Mouse (Mus musculus) adrenal gland, adult (tissue): Measurements from ENCODE around the gene Cpsf6.
A peak's percentile ranks its signal among the peaks of the same experiment; 100 is the strongest.

Experiments
- DNase-seq, 2 experiments: peaks; one replicate each; pipeline ENCODE4 v3.0.0; 2022 to 2023; ENCODE audit warnings: low spot score in 1 of 2; ENCODE audit not compliant: inconsistent age in 2 of 2

The Cpsf6 gene

GRCm38 (mm10) chr10:117379908-117380307 lies at the start of gene Cpsf6:
Gene Cpsf6 (minus strand): TSS chr10:117380015.
- DNase-seq: no peak

DNA sequence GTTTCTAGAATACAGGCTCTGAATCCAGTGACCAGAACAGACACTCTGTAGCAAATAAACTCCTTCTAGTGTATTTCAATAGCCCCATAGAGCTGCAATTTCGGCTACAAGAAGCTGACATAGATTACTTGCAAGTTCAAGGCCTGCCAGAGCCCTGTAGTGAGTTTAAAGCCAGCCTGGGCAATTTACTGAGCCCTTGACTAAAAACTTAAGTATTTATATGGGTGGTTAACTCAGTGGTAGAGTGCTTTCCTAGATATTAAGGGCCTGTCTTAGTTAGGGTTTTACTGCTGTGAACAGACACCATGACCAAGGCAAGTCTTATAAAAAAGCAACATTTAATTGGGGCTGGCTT lies 46.8 kb upstream of the Cpsf6 start:
- DNase-seq: no peak

DNA sequence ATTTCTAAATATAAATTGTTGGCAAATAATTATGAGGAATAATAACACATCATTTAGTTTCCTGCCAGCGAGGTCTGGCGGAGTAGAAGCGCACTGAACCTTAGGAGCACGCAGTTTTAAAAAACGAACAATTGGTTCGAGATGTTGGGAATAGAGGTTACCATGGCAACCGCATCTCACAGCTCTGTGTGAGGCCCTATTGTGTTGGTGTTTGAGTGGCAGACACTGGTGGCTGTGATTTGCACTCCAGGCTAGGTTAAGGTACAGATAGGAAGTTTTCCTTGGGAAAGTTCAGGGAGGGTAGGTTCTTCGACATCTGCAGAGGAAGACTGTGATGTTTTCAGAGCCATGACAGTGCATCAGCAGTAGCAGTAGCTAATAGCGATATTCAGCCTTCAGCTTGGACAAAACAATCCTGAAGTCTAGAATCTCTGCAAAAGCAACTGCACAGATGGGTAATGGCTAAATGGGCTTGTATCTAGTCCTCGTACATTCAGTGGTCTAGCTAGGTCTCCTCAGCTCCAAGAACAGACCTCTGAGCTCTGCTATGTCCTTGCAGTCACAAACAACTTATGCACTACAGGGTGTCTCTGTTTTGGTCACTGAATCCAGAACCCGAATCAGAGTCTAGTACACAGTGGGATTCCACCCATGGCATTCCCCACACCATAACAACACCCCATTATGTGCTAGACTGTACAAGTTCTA lies 46.2 kb upstream of the Cpsf6 start:
- no peak for DNase-seq

DNA sequence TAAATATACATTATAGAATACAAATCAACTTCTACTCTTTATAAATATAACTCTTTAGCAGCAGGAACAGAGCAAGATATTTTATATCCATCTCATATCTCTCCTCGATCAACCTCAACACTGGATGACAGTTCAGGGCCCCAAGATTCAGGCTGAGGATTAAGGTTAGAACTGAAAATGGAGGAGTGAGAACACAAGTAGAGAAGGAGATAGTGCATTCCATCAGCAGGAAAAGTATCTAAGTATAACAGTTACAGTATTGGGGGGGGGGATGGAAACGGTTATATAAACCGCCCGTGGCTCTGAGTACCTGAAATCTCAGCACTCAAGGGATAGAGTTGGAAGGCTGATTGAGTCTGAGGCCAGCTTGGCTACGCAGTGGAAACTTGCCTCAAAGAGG lies 45.2 kb upstream of the Cpsf6 start:
- DNase-seq: no peak

DNA sequence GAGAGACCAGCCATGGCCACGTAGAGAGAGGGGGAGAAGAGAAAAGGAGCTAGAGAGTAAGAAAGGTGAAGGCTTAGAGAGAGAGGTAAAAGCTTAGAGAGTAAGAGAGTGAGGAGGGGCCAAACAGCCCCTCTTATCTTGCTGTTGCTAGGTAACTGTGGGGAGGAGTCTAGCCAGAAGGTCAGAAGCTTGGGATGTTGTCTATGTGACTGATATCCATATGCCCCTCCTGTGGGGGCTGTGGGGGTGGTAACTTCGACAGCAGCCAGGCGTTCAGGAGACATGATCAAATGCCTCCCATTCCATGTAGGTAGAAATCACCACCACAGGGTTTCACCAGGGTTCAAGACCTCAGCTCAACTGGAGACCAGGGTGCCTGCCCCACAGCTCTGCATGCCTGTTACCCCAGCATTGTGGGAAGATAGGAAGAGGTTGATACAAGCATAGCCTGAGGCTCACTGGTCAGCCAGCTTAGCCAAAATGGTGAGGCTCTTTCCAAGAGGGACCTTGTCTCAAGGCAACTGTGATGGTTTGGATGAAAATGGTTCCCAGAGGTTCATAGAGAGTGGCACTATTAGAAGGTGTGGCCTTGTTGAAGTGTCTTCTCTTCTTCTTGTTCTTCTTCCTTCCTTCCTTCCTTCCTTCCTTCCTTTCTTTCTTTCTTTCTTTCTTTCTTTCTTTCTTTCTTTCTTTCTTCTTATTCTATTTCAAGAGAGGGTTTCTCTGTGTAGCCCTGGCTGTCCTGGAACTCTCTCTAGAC lies 44.5 kb upstream of the Cpsf6 start:
- DNase-seq: no peak

- DNase-seq: no peak
Observed at GRCm38 (mm10) chr10:117423025-117424002, 43.5 kb upstream of the Cpsf6 start.

DNA sequence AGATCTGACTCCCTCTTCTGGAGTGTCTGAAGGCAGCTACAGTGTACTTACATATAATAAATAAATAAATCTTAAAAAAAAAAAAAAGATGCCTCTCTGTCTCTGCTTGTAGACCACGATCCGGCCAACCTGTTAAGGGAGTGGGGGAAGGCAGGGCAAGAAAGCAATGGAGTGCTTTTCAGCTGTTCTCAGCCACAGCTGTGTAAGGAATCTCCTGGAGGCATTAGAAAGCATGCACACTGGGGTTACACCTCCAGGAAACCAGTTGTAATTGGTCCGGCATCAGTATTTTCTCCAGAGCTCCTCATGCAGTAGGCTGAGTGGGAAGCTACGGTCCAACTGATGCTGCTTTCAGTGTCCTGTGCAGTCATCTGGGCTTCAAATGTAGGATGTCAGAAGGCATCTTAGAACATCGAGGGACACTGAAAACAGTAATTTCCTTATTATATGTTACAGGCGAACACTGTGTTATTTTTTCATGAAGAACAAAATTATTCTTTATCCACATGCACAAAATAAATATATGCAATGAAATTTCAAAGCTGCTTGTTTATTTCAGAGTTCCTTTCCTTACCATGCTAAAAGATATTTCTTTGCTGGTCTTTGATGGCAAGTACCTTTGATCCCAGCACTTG lies 42.5 kb upstream of the Cpsf6 start:
- no peak for DNase-seq

DNA sequence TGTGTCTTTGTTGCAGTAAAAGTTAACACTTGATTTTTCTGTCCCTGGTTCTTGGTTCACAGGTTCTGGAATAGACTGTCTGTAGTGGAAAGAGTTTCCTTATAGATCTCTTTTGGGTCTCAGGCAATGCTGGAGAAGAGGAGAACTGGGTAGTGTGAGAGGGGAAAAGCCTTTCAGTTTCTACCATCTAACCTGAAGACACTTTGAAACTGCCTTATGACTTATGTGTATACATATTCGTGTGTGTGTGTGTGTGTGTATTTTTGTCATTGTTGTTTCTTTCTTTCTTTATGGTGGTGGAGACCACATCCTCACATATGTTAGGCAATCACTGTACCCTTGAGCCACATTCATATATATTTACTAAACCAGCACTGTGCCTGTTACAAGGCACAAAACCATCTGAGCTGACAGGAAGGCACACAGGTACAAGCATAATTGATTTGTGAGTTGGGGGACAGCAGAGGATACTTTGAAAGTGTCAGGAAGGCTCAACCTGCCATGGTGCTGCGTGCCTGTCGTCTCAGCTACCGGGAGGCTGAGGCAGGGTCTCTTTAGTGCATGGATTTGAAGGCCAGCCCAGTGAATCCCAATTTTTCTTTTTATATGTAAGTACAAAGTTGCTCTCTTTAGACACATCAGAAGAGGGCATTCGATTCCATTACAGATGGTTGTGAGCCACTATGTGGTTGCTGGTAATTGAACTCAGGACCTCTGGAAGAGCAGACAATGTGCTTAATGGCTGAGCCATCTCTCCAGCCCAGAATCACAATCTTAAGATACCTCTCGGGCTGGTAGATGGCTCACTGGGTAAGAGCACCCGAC lies 41.7 kb upstream of the Cpsf6 start:
- no peak for DNase-seq

DNA sequence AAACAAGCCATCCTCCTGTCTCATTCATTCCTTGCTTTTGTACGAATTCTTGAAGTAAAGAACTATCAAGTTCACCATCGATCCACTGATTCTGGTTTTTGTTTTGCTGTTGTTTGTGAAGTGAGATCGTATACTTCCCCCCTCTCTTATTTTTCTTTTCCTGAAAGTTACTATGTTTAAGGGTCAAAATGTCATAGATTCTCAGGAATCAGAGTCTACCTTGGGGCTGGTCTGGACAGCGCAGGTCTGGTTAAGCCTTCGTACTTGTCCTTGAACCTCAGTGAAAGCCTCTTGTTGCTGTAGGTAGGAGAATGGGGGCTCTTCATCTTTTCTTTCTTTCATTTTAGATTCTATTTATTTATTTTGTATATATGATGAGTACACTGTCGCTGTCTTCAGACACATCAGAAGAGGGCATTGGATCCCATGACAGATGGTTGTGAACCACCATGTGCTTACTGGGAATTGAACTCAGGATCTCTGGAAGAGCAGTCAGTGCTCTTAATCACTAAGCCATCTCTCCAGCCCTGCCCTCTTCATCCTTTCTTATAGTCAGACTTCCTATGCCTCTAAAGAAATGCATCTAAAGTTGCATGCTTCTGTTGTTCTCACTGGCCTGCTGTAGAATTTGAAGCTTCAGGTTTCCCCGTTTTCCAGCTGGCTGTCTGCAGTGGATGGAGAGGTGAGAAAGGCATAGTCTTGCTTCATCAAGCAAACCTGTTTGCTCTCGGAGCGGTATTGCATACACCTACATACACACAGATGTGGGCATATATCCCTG lies 40.9 kb upstream of the Cpsf6 start:
- DNase-seq: no peak

DNA sequence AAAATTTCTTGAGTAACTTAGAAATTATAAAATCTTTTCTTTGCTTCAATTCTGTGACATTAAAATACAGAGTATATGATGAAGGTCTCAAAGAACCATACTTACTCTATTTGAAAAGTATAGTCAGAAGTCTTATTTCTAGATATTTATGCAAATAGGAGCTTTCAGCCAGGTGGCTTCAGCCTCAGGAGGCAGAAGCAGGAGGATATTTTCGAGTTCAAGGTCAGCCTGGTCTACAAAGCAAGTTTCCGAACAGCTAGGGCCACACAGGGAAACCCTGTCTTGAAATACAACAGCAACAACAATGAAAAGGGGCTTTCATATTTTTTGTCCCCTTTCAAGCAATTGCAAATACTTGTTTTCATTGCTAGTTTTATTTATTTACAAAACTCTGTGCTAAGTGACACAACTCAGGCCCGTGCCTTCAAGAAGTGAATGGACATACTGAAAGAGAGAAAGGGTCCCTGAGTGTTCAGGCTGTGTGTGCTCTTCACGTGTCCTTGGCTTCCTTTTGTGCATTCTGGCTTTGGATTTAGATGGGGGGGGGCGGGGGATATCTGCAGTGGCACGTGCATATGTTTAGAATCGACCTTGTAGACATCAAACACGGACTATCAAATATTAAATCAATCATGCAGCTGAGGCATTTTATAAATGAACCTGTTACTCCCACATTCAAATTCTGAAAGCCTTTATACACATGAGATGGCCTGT lies 39.9 kb upstream of the Cpsf6 start:
- DNase-seq: no peak

DNA sequence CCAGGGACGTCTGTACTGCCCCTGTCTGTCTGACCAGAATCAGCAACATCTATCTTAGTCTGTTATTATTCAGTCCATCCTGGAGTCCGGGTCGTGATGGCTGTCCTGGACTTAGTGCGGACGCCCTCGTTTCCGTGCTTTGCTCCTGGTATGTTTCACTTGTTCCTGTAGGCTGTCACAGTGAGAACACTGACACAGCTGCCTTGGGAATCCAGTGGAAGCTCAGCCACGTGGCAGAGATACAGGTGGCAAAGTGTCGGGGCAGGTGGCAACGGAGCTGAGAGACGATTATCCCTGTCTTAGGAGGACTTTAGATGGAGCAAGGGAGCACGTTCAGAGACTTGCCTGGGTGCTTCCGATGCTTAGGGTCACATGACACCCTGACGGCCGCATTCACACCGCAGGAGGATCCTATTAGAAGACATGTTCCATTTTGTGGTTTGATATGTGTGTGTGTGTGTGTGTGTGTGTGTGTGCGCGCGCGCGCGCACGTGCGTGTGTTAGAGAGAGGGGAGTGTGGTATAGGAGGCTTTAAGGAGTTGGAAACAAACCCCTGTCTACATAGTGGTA lies 38.9 kb upstream of the Cpsf6 start:
- no peak for DNase-seq

- peak in 1 of 2 experiments; percentile 29 for DNase-seq
Observed at GRCm38 (mm10) chr10:117417772-117418667, 38.2 kb upstream of the Cpsf6 start.

DNA sequence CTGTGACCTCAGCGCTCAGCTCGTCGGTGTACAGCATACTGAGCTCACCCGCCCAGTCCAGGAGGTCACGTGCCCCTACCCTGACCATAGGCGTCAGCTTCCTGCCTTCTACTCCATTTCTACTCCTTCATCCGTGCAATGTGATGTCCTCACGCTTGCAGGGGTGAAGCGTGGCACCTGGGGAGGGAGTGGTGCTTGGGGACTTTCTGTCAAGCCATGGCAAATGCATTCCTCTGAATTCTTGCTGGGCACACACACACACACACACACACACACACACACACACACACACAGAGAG lies 37.6 kb upstream of the Cpsf6 start:
- no peak for DNase-seq

DNA sequence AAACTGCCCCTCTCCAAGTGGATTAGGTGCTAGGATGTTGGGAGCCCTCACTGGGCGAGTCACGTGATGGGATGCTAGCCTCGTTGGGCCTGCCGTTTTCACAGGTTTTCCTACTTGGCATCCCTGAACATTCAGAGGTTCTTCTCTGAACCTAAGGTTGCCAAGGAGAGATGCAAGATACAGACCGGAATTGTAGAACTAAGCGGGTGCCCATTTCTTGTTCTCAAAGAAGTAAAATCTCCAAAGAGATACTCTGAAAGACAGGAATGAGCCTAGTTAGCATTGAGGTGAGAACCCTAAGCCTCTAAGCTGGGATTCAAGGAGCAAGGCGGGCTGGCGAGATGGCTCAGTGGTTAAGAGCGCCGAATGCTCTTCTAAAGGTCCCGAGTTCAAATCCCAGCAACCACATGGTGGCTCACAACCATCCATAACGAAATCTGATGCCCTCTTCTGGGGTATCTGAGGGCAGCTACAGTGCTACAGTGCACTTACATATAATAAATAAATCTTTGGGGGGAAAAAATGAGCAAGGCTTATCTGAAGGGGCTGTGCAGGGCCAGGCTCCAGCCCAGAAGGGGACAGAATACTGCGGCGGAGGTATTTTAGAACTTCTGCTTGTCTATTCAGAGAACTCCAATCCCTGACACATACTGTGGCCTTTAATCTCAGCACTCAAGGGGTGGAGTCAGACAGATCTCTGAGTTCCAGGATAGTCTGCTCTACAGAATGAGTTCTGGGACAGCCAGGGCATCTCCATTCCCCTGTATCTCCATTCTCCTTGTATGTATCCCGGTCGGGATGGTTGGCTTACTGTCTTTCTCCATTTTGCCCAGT lies 37.0 kb upstream of the Cpsf6 start:
- no peak for DNase-seq

- DNase-seq: no peak
Observed at GRCm38 (mm10) chr10:117416095-117416494, 36.3 kb upstream of the Cpsf6 start.

DNA sequence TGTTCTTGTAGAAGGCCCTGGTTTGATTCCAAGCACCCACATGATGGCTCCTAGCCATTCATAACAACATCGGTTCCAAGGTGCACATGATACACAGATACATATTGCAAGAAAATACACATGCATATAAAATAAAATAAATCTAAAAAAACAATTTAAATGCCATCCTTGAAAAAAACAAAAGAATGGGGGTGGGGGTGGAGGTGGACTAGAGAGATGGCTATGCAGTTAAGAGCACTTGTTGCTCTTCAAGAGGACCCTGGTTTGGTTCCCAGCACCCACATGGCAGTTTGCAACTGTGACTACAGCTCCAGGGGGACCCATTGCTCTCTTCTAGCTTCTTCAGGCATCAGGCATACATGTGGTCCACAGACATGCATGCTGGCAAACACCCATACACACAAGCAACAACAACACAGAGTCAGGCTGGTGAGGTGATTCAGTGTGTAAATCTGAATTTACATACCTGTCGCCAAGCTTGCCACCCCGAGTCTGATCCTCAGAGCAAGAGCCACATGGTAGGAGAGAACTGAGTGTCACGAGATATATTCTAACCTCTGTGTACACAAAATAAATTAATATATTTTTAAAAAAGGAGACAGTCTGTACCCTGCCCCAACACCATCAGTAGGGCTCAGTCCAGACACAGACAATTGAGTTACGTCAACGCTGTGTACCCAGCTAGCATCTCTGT lies 35.7 kb upstream of the Cpsf6 start:
- no peak for DNase-seq
